Mouse (Mus musculus): ENCODE data around the gene Hsd17b13. TPM values are rescaled to one million over a fixed set of nuclear protein-coding genes. Genes with fewer than 3 reads are reported as not detected.

Hsd17b13 gene
- polyA plus RNA-seq, 1 experiment, result 1.6 TPM

DNA sequence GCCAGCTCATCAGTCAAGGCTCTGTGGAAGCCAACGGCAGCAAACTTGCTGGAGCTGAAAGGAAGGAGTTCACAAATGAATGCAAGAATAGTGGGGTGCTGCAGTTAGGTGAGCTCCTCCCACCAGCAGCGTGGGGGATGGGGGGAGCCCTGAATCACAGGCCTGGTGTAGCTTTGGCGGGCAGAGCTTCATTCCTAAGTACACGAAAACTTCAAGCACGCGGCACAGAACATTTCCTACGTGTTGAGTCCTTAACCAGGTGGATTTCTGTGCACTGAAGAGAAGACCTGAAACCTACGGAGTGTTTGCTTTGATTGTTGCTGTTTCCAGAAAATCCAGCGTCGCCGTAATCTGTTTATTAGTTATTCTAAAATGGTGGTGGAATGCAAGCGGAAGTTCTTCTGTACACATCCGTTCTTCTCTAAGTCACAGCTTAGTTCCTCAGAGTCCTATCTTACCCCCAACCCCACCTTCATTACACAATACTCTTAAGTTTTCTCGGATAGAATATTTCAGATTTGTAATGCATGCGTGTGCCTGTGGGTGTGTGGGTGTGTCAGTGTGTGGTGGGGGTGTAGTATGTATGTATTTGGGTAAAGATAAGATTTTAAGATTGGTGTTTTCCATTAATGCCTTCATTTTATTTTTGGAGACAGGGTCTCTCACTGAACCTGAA lies 26.2 kb upstream of the Hsd17b13 start:
- no peak overlapping the region for H3K4me3 ChIP-seq (ENCODE audit: extremely low read depth, insufficient read depth, insufficient read length)
- H3K27me3 ChIP-seq (ENCODE audit: control insufficient read depth, insufficient read depth, low read length), result no peaks in the 10 kb centered on the region
- no peak for DNase-seq (ENCODE audit: low read depth in 1 of 2, low spot score in 2 of 2)
- H3K36me3 ChIP-seq (ENCODE audit: control insufficient read depth, insufficient read depth, low read length), result peaks cover 16% of the 10 kb centered on the region
- no peak for TF ChIP-seq POLR2A (IDR thresholded peaks at IDR 0.05; ENCODE audit: low read depth, low read length)
- 87% methylated on average over 15 of the region's 15 CpGs for WGBS
- H3K4me1 ChIP-seq (ENCODE audit: control insufficient read depth, insufficient read depth, insufficient read length), result no peaks in the 10 kb centered on the region
- no peak overlapping the region for H3K27ac ChIP-seq (ENCODE audit: insufficient read depth, low read length)

DNA sequence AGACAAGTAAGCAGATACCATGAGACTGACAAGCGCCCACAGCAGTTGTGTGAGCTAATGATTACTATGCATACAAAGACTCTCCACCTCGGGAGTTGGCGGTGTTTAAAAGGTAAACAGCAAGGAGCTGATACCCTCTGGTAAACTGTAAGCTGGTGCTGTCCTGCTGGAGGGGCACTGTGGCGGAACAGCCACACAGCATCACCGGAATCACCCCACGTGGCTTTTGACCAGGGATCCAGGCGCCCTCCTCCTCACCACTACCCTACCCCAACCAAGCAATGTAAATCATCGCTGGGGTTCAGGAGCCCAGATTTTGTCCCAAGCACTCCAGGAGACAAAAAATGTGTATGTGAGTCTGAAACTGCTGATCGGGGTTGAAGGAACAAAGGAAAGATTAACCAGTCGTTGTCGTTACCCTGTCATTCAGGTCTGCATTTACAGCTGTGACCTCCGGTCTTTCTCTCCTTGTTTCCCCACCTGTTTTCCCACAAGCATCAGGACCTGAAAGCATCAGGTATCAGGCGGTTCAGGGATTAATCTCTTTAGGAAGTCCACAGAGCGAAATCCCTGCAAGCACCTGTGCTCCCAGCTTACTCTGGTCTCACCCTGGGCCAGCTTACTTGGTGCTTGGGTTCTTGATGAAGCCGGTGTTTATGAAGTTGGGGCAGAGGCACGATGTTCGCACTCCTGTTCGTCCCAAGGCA lies 25.5 kb upstream of the Hsd17b13 start:
- H3K36me3 ChIP-seq (ENCODE audit: control insufficient read depth, insufficient read depth, low read length), result peaks cover 13% of the 10 kb centered on the region
- no peaks in the 10 kb centered on the region for H3K4me1 ChIP-seq (ENCODE audit: control insufficient read depth, insufficient read depth, insufficient read length)
- DNase-seq (ENCODE audit: low read depth in 1 of 2, low spot score in 2 of 2), result no peak
- 92% methylated on average over 18 of the region's 18 CpGs for WGBS
- TF ChIP-seq CTCF (IDR thresholded peaks at IDR 0.05; ENCODE audit: extremely low read depth, insufficient read depth, insufficient read length, insufficient replicate concordance) (no peak), POLR2A (IDR thresholded peaks at IDR 0.05; ENCODE audit: low read depth, low read length) (no peak)
- H3K27ac ChIP-seq (ENCODE audit: insufficient read depth, low read length), result no peak overlapping the region
- no peaks in the 10 kb centered on the region for H3K27me3 ChIP-seq (ENCODE audit: control insufficient read depth, insufficient read depth, low read length)
- H3K4me3 ChIP-seq (ENCODE audit: extremely low read depth, insufficient read depth, insufficient read length), result no peak overlapping the region

DNA sequence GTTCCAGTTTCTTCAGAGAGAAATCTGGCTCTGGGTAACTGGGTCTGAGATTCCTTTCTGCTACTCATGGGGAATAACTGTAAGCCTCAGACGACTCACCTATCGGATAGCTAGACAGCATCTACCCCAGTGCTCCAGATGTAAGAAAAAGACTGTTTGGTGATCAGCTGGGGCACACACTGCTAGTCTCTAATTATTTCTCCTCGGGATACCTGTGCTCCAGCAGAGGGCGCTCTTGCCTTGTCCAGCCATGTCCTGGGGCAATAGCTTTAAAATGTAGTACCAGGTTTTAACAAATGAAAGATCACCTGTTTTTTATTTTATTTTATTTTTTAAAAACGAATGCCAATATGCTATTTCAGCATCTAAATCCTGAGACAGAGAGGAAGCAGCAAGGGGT lies 22.5 kb upstream of the Hsd17b13 start:
- H3K27ac ChIP-seq (ENCODE audit: insufficient read depth, low read length), result no peak overlapping the region
- H3K4me1 ChIP-seq (ENCODE audit: control insufficient read depth, insufficient read depth, insufficient read length), result no peaks in the 10 kb centered on the region
- DNase-seq (ENCODE audit: low read depth in 1 of 2, low spot score in 2 of 2), result peak; percentile 45 to 76
- WGBS, result 10% methylated on average over 5 of the region's 5 CpGs
- peaks cover 8% of the 10 kb centered on the region for H3K36me3 ChIP-seq (ENCODE audit: control insufficient read depth, insufficient read depth, low read length)
- TF ChIP-seq CTCF (IDR thresholded peaks at IDR 0.05; ENCODE audit: extremely low read depth, insufficient read depth, insufficient read length, insufficient replicate concordance) (peak; percentile 85; the same call in 1 of the 2 replicates), POLR2A (IDR thresholded peaks at IDR 0.05; ENCODE audit: low read depth, low read length) (no peak)
- H3K27me3 ChIP-seq (ENCODE audit: control insufficient read depth, insufficient read depth, low read length), result no peaks in the 10 kb centered on the region
- H3K4me3 ChIP-seq (ENCODE audit: extremely low read depth, insufficient read depth, insufficient read length), result no peak overlapping the region

DNA sequence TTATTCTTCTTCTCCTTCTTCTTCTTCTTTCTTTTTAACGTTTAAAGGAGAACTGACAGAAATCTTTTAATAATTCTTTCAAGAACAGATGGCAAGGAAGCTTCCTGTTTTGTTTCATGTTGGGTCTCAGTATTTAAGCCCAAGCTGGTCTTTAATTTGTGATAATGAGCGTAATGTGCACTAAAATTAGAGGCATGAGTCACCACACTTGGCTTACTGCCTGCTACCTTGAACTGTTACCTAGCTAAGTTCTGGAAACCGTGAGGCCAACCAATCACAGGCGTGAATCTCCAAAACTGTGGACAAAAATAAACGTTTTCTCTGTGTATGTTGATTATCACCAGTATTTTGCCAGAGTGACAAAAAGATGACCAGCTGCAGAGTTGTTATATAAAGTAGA lies 21.5 kb upstream of the Hsd17b13 start:
- no peaks in the 10 kb centered on the region for H3K4me1 ChIP-seq (ENCODE audit: control insufficient read depth, insufficient read depth, insufficient read length)
- no peak for TF ChIP-seq POLR2A (IDR thresholded peaks at IDR 0.05; ENCODE audit: low read depth, low read length)
- no peak for TF ChIP-seq CTCF (IDR thresholded peaks at IDR 0.05; ENCODE audit: extremely low read depth, insufficient read depth, insufficient read length, insufficient replicate concordance)
- H3K27ac ChIP-seq (ENCODE audit: insufficient read depth, low read length), result no peak overlapping the region
- no peak for DNase-seq (ENCODE audit: low read depth in 1 of 2, low spot score in 2 of 2)
- H3K36me3 ChIP-seq (ENCODE audit: control insufficient read depth, insufficient read depth, low read length), result peaks cover 8% of the 10 kb centered on the region
- no peak overlapping the region for H3K4me3 ChIP-seq (ENCODE audit: extremely low read depth, insufficient read depth, insufficient read length)
- WGBS, result 48% methylated on average over 5 of the region's 5 CpGs
- H3K27me3 ChIP-seq (ENCODE audit: control insufficient read depth, insufficient read depth, low read length), result no peaks in the 10 kb centered on the region

DNA sequence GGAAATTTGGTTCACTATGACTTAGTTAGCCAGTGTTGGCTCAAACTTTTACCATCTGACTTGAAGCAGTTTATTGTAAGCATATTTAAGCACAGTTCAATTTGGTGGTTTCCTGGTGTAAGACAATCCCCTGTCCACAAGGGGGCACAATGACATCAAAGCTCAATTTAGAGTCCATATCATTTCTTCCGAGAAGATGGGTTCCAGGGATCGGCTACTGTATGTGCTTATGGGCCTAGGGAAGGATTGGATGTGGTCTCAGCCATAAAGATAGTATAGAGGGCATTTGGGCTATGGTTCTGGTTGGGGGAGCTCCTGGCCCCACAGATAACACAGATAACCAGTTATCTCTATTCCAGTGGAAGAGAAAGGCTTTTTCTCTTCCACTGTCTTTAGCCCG lies 18.0 kb upstream of the Hsd17b13 start:
- WGBS, result 72% methylated on average over 3 of the region's 3 CpGs
- no peak for TF ChIP-seq CTCF (IDR thresholded peaks at IDR 0.05; ENCODE audit: extremely low read depth, insufficient read depth, insufficient read length, insufficient replicate concordance)
- Histone ChIP-seq H3K4me1 (ENCODE audit: control insufficient read depth, insufficient read depth, insufficient read length) (no peaks in the 10 kb centered on the region), H3K4me3 (ENCODE audit: extremely low read depth, insufficient read depth, insufficient read length) (no peak overlapping the region), H3K27me3 (ENCODE audit: control insufficient read depth, insufficient read depth, low read length) (no peaks in the 10 kb centered on the region), H3K27ac (ENCODE audit: insufficient read depth, low read length) (no peak overlapping the region), H3K36me3 (ENCODE audit: control insufficient read depth, insufficient read depth, low read length) (peaks cover 8% of the 10 kb centered on the region; the same call in 1 of the 2 replicates)
- no peak for DNase-seq (ENCODE audit: low read depth in 1 of 2, low spot score in 2 of 2)

DNA sequence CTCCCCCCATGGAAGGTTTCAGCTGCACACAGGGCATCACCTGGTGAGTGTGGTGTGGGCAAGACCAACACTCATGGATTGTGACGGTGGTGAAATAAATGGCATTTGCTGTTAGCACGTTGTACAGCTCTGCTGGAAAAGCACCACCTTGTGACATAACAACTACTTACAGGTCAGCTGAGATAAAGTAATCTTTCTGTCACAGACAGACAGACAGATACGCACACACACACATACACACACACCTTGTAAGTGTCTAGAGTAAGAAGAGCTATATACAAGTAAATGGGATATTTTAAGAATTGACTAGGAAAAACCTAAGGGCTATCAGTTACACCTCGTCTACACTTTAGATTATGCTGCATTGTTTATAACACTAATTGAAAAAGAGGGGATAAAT lies 17.5 kb upstream of the Hsd17b13 start:
- Histone ChIP-seq H3K4me1 (ENCODE audit: control insufficient read depth, insufficient read depth, insufficient read length) (no peaks in the 10 kb centered on the region), H3K36me3 (ENCODE audit: control insufficient read depth, insufficient read depth, low read length) (peaks cover 10% of the 10 kb centered on the region; the same call in 1 of the 2 replicates)
- WGBS, result 79% methylated on average over 4 of the region's 4 CpGs

DNA sequence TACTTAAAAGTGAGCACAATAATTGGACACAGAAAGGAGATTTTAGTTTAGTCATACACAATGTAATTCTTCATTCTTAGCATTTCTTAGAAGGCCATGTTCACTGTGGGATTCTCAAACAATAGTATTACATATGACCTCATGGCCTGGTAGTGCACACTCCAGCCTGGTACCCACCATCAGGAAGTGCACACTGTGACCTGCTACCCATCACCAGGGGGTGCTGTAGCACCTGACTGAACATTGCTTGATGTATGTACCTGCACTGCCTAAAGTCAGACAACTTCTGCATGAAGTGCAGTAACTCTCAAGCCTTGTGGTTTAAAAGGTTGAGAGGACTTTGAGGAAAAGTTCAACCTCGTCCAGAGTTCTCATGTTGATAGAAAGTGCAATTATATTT lies 16.4 kb upstream of the Hsd17b13 start:
- Histone ChIP-seq H3K36me3 (ENCODE audit: control insufficient read depth, insufficient read depth, low read length) (peaks cover 12% of the 10 kb centered on the region), H3K27ac (ENCODE audit: insufficient read depth, low read length) (no peak overlapping the region), H3K4me1 (ENCODE audit: control insufficient read depth, insufficient read depth, insufficient read length) (no peaks in the 10 kb centered on the region), H3K4me3 (ENCODE audit: extremely low read depth, insufficient read depth, insufficient read length) (no peak overlapping the region), H3K27me3 (ENCODE audit: control insufficient read depth, insufficient read depth, low read length) (no peaks in the 10 kb centered on the region)
- 79% methylated on average over 1 of the region's 1 CpGs for WGBS
- DNase-seq (ENCODE audit: low read depth in 1 of 2, low spot score in 2 of 2), result peak in 1 of 2 experiments; percentile 11
- TF ChIP-seq CTCF (IDR thresholded peaks at IDR 0.05; ENCODE audit: extremely low read depth, insufficient read depth, insufficient read length, insufficient replicate concordance) (peak; percentile 29; the same call in 1 of the 2 replicates), POLR2A (IDR thresholded peaks at IDR 0.05; ENCODE audit: low read depth, low read length) (no peak)

More for the DNA sequence above, 17.5 kb upstream of the Hsd17b13 start:
- H3K27me3 ChIP-seq (ENCODE audit: control insufficient read depth, insufficient read depth, low read length), result no peaks in the 10 kb centered on the region
- DNase-seq (ENCODE audit: low read depth in 1 of 2, low spot score in 2 of 2), result no peak
- TF ChIP-seq POLR2A (IDR thresholded peaks at IDR 0.05; ENCODE audit: low read depth, low read length) (no peak), CTCF (IDR thresholded peaks at IDR 0.05; ENCODE audit: extremely low read depth, insufficient read depth, insufficient read length, insufficient replicate concordance) (no peak)
- no peak overlapping the region for H3K27ac ChIP-seq (ENCODE audit: insufficient read depth, low read length)
- no peak overlapping the region for H3K4me3 ChIP-seq (ENCODE audit: extremely low read depth, insufficient read depth, insufficient read length)
